Mouse (Mus musculus) stomach, postnatal 0 days (tissue): ENCODE measurements around the gene Spag4. TPM values are rescaled to one million over a fixed set of nuclear protein-coding genes. Genes with fewer than 3 reads are reported as not detected.

Source experiments
- ATAC-seq: fragments of 200-750 bp; cut with Nextera tagmentation; 2 replicates; pipeline ENCODE4 v1.8.0; 2017; ENCODE audit not compliant: low FRiP score, low TSS enrichment
- DNase-seq: peaks from one replicate; pipeline ENCODE4 v3.0.0-alpha.2; 2016; ENCODE audit warnings: low spot score
- H3K27ac ChIP-seq: fragments of 300-500 bp; sonication (generic); replicated peaks from 2 replicates; pipeline ENCODE4 v1.5.1; 2014; ENCODE audit warnings: mild to moderate bottlenecking, control low read depth
- H3K27me3 ChIP-seq: fragments of 300-500 bp; sonication (generic); 2 replicates; pipeline ENCODE4 v1.6.1; 2014; ENCODE audit warnings: low read length; ENCODE audit not compliant: control insufficient read depth, insufficient read depth
- H3K36me3 ChIP-seq: fragments of 300-500 bp; sonication (generic); 2 replicates; pipeline ENCODE4 v1.6.1; 2014; ENCODE audit warnings: low read length, mixed read lengths; ENCODE audit not compliant: control insufficient read depth, insufficient read depth
- H3K4me1 ChIP-seq: fragments of 300-500 bp; sonication (generic); replicated peaks from 2 replicates; pipeline ENCODE4 v1.6.1; 2014; ENCODE audit warnings: antibody characterized with exemption; ENCODE audit not compliant: control insufficient read depth, insufficient read depth
- H3K4me2 ChIP-seq: fragments of 300-500 bp; sonication (generic); replicated peaks from 2 replicates; pipeline ENCODE4 v1.6.1; 2014; ENCODE audit warnings: low read depth, mild to moderate bottlenecking, control low read depth, moderate library complexity
- H3K4me3 ChIP-seq: fragments of 300-500 bp; sonication (generic); 2 replicates; pipeline ENCODE4 v1.5.1; 2014; ENCODE audit warnings: low read depth, low read length, control low read depth
- H3K9ac ChIP-seq: fragments of 300-500 bp; sonication (generic); 2 replicates; pipeline ENCODE4 v1.6.1; 2014; ENCODE audit warnings: mild to moderate bottlenecking, low read length, control low read depth, mixed read lengths
- H3K9me3 ChIP-seq: fragments of 300-500 bp; sonication (generic); 2 replicates; pipeline ENCODE4 v1.6.1; 2016; ENCODE audit warnings: low read length; ENCODE audit not compliant: control insufficient read depth
- CTCF ChIP-seq: IDR thresholded peaks from 2 replicates; pipeline ENCODE4 v1.5.1; 2016; ENCODE audit warnings: antibody characterized with exemption, low read depth, mild to moderate bottlenecking, moderate library complexity
- EP300 ChIP-seq: optimal IDR thresholded peaks from 2 replicates; pipeline ENCODE3; 2016; ENCODE audit warnings: antibody characterized with exemption
- WGBS: fragments of 180-500 bp; shearing (Covaris S2); extraction: QIAGEN DNeasy Blood & Tissue Kit; methylation state at CpG from one replicate; pipeline ENCODE4 v1.1.7; 2014; 5-methylcytosine and 5-hydroxymethylcytosine counted together
- polyA plus RNA-seq: library from polyadenylated mRNA; unstranded; fragments of >200 nt; fragmentation: Nextera tagmentation; extraction: Ambion mirVana; gene quantifications from 2 replicates; pipeline ENCODE4 v1.2.1, GENCODE M21; 2015

Gene Spag4
- polyA plus RNA-seq, 1 experiment from 2014 or later, result 2.7 TPM

GRCm38 (mm10) chr2:156073725-156074124 lies 8.8 kb downstream of the Spag4 start:
- H3K36me3 ChIP-seq, result peaks cover 25% of the 10 kb centered on the region
- ATAC-seq, result no peak
- no peaks in the 10 kb centered on the region for H3K9me3 ChIP-seq
- H3K9ac ChIP-seq, result no peak overlapping the region
- 71% methylated on average over 15 of the region's 15 CpGs for WGBS
- TF ChIP-seq CTCF (no peak), EP300 (no peak)
- no peak for DNase-seq
- no peaks in the 10 kb centered on the region for H3K4me1 ChIP-seq
- H3K4me2 ChIP-seq, result no peak overlapping the region
- H3K4me3 ChIP-seq, result no peak overlapping the region
- no peaks in the 10 kb centered on the region for H3K27me3 ChIP-seq
- H3K27ac ChIP-seq, result no peak overlapping the region

GRCm38 (mm10) chr2:156077461-156077860 lies 12.5 kb downstream of the Spag4 start:
- Histone ChIP-seq H3K4me3 (no peak overlapping the region), H3K9ac (no peak overlapping the region), H3K4me1 (no peaks in the 10 kb centered on the region), H3K4me2 (no peak overlapping the region), H3K27me3 (no peaks in the 10 kb centered on the region), H3K27ac (no peak overlapping the region), H3K9me3 (no peaks in the 10 kb centered on the region), H3K36me3 (peaks cover 24% of the 10 kb centered on the region)
- WGBS, result 87% methylated on average over 7 of the region's 7 CpGs
- DNase-seq (no peak), ATAC-seq (peak; percentile 39; the same call in 1 of the 2 replicates)
- TF ChIP-seq EP300 (no peak), CTCF (peak; percentile 47)

- TF ChIP-seq CTCF, result no peak
- H3K36me3 ChIP-seq, result peaks cover 19% of the 10 kb centered on the region
- no peaks in the 10 kb centered on the region for H3K27me3 ChIP-seq
- no peak overlapping the region for H3K9ac ChIP-seq
- H3K4me1 ChIP-seq, result no peaks in the 10 kb centered on the region
- H3K9me3 ChIP-seq, result no peaks in the 10 kb centered on the region
- H3K4me3 ChIP-seq, result no peak overlapping the region
- no peak overlapping the region for H3K27ac ChIP-seq
- DNase-seq, result no peak
- 85% methylated on average over 16 of the region's 16 CpGs for WGBS
- no peak overlapping the region for H3K4me2 ChIP-seq
- no peak for ATAC-seq
These were observed 13.6 kb downstream of the Spag4 start for GRCm38 (mm10) chr2:156078421-156079182.

- Histone ChIP-seq H3K4me3 (no peak overlapping the region), H3K36me3 (peaks cover 16% of the 10 kb centered on the region), H3K4me2 (no peak overlapping the region), H3K4me1 (no peaks in the 10 kb centered on the region), H3K9me3 (no peaks in the 10 kb centered on the region), H3K9ac (no peak overlapping the region), H3K27me3 (no peaks in the 10 kb centered on the region), H3K27ac (no peak overlapping the region)
- TF ChIP-seq CTCF (no peak), EP300 (no peak)
- WGBS, result 83% methylated on average over 8 of the region's 8 CpGs
- ATAC-seq (no peak), DNase-seq (no peak)
These were observed 14.2 kb downstream of the Spag4 start for GRCm38 (mm10) chr2:156079183-156079560.

- Histone ChIP-seq H3K27ac (no peak overlapping the region), H3K4me2 (no peak overlapping the region), H3K27me3 (no peaks in the 10 kb centered on the region), H3K9ac (no peak overlapping the region; the same call in 1 of the 2 replicates), H3K36me3 (peaks cover 13% of the 10 kb centered on the region), H3K9me3 (no peaks in the 10 kb centered on the region), H3K4me1 (no peaks in the 10 kb centered on the region), H3K4me3 (no peak overlapping the region)
- ATAC-seq (no peak), DNase-seq (no peak)
- TF ChIP-seq CTCF (no peak), EP300 (no peak)
- WGBS, result 40% methylated on average over 4 of the region's 4 CpGs
These were observed 14.7 kb downstream of the Spag4 start for GRCm38 (mm10) chr2:156079674-156080073.

- Histone ChIP-seq H3K27ac (no peak overlapping the region), H3K9me3 (no peaks in the 10 kb centered on the region), H3K4me2 (no peak overlapping the region), H3K4me1 (no peaks in the 10 kb centered on the region), H3K4me3 (no peak overlapping the region), H3K9ac (no peak overlapping the region), H3K36me3 (peaks cover 12% of the 10 kb centered on the region), H3K27me3 (no peaks in the 10 kb centered on the region)
- TF ChIP-seq EP300 (no peak), CTCF (no peak)
- DNase-seq, result no peak
- no peak for ATAC-seq
- 69% methylated on average over 7 of the region's 7 CpGs for WGBS
These were observed 15.4 kb downstream of the Spag4 start for GRCm38 (mm10) chr2:156080391-156080790.
